Mouse (Mus musculus): Measurements from ENCODE around the gene Il16.

DNA sequence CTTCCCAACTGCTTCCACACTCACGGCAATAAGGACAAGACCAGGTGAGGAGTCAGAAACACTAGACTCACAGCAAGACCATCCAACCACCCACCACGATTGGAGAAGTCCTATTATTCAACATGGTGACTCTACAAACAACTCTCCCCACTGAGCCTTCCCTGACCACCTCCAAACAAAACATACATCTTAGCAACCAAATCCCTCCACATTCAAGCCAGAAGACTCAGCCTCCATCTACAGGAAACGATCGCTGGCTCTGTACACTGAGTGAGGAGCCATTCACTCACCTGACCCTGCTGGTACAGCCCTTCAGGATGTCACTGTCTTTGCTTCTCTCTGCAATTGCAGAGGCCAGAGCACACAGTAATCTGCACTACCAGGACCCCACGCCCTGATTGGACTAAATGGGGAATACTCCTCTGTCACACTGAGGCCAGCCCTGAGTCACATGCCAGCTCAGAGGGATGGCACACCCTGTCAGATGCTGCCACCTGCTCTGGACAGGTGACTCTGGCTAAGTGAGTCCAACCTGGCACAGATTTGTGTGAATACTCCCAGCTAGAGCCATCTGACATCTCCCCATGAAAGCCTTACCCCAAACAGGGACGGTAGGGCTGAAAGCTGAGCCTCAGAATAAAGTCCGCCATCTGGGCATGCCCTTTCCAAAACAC, 10.3 kb downstream of the Il16 start:
- TF ChIP-seq TAL1 (IDR thresholded peaks at IDR 0.05; ENCODE audit: low read length) (no peak), GATA1 (IDR thresholded peaks at IDR 0.05; ENCODE audit: low read length) (no peak)
